Mouse (Mus musculus) CD4-positive helper T cell, adult 2 months (primary cell): Measurements from ENCODE around the gene Osbpl8.
A peak's percentile ranks its signal among the peaks of the same experiment; 100 is the strongest.
"Not testable (repeated sequence)": the region's sequence is repeated elsewhere in the genome, so short reads cannot be mapped to it uniquely, and the experiment has no call there.

Experiments used
- DNase-seq: peaks from one replicate; pipeline ENCODE4 v3.0.0-alpha.2; 2012; ENCODE audit warnings: low read depth, missing footprints, low spot score

Osbpl8 gene

GRCm38 (mm10) chr10:111185574-111186269 is 21.2 kb downstream of the Osbpl8 start:
- no peak for DNase-seq

- DNase-seq = no peak
Observed at GRCm38 (mm10) chr10:111189022-111189555, 24.5 kb downstream of the Osbpl8 start.

- no peak for DNase-seq
Observed at GRCm38 (mm10) chr10:111190110-111190795, 25.7 kb downstream of the Osbpl8 start.

GRCm38 (mm10) chr10:111193536-111193935 is 29.0 kb downstream of the Osbpl8 start:
- DNase-seq = no peak

- no peak for DNase-seq
Observed at GRCm38 (mm10) chr10:111196191-111196590, 31.6 kb downstream of the Osbpl8 start.

- DNase-seq = not testable (repeated sequence)
Observed at GRCm38 (mm10) chr10:111198705-111199104, 34.2 kb downstream of the Osbpl8 start.

GRCm38 (mm10) chr10:111201120-111201519 is 36.6 kb downstream of the Osbpl8 start:
- DNase-seq = no peak

GRCm38 (mm10) chr10:111201666-111202065 is 37.1 kb downstream of the Osbpl8 start:
- no peak for DNase-seq

- no peak for DNase-seq
Observed at GRCm38 (mm10) chr10:111204089-111204488, 39.5 kb downstream of the Osbpl8 start.

- DNase-seq = no peak
Observed at GRCm38 (mm10) chr10:111205421-111205820, 40.9 kb downstream of the Osbpl8 start.

GRCm38 (mm10) chr10:111207386-111207785 is 42.8 kb downstream of the Osbpl8 start:
- DNase-seq = no peak

- peak; percentile 69 for DNase-seq
Observed at GRCm38 (mm10) chr10:111214084-111214483, 49.5 kb downstream of the Osbpl8 start.

GRCm38 (mm10) chr10:111214696-111215095 is 50.1 kb downstream of the Osbpl8 start:
- peak; percentile 77 for DNase-seq

- no peak for DNase-seq
Observed at GRCm38 (mm10) chr10:111215572-111215971, 51.0 kb downstream of the Osbpl8 start.

GRCm38 (mm10) chr10:111216111-111216510 is 51.6 kb downstream of the Osbpl8 start:
- no peak for DNase-seq

- DNase-seq = no peak
Observed at GRCm38 (mm10) chr10:111222535-111222934, 58.0 kb downstream of the Osbpl8 start.

- peak; percentile 15 for DNase-seq
Observed at GRCm38 (mm10) chr10:111223218-111223830, 58.8 kb downstream of the Osbpl8 start.

- DNase-seq = no peak
Observed at GRCm38 (mm10) chr10:111224696-111225095, 60.1 kb downstream of the Osbpl8 start.

- peak; percentile 85 for DNase-seq
Observed at GRCm38 (mm10) chr10:111226508-111226907, 62.0 kb downstream of the Osbpl8 start.

- peak; percentile 34 for DNase-seq
Observed at GRCm38 (mm10) chr10:111232237-111232636, 67.7 kb downstream of the Osbpl8 start.

GRCm38 (mm10) chr10:111233476-111234130 is 69.1 kb downstream of the Osbpl8 start:
- DNase-seq = peak; percentile 42
